Mouse (Mus musculus): ENCODE data around the gene Sept9. TPM values are rescaled to one million over a fixed set of nuclear protein-coding genes. Genes with fewer than 3 reads are reported as not detected.

Sept9 gene
- polyA plus RNA-seq, 2 experiments: 78.7 to 125 TPM

DNA sequence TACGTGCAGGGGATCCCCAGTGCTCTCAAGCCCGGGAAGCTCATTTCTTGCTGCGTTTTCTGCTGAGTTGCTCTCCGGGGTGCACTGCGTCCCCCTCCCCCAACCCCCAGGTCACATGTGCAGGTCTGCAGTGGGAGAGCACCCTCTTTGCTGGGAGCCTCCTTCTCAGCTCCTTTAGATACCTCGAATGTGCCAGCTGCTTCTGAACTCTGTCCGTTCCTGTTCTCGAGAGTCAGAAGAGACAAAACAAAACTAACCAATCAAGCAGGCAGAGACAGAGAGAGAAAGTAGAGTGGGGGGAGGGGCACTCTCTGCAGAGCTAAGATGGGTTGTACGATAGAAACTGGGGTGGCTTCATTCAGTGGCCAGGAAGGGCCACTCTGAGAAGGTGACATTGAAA lies 195.8 kb downstream of the Sept9 start:
- DNase-seq (ENCODE audit: low spot score): no peak
- WGBS: 6% methylated on average over 9 of the region's 9 CpGs
- peak overlapping the region; percentile 5; the same call in 1 of the 2 replicates for H3K4me3 ChIP-seq (replicated peaks; ENCODE audit: low read length)

GRCm38 (mm10) chr11:117396929-117397328 lies 197.5 kb downstream of the Sept9 start:
- no peak for DNase-seq (ENCODE audit: low spot score)
- no peak overlapping the region for H3K4me2 ChIP-seq (replicated peaks; ENCODE audit: low read depth, low read length, severe bottlenecking)
- WGBS: 67% methylated on average over 3 of the region's 3 CpGs
- no peak overlapping the region for H3K4me3 ChIP-seq (replicated peaks; ENCODE audit: low read length)
- H3K4me1 ChIP-seq (ENCODE audit: control insufficient read depth, insufficient read depth, low read length): peaks cover 11% of the 10 kb centered on the region
- H3K9ac ChIP-seq (ENCODE audit: low read depth, low read length, severe bottlenecking): no peak overlapping the region
- H3K36me3 ChIP-seq (ENCODE audit: control insufficient read depth, insufficient read depth, low read length): no peaks in the 10 kb centered on the region
- H3K27ac ChIP-seq (replicated peaks; ENCODE audit: low read depth, low read length): no peak overlapping the region
- no peak for ATAC-seq (ENCODE audit: low FRiP score, low read depth)
- no peaks in the 10 kb centered on the region for H3K9me3 ChIP-seq (ENCODE audit: control insufficient read depth, low read length)
- no peak for TF ChIP-seq POLR2A (IDR thresholded peaks at IDR 0.05; ENCODE audit: borderline replicate concordance, extremely low read depth, insufficient read depth, insufficient read length)
- peaks cover 18% of the 10 kb centered on the region for H3K27me3 ChIP-seq (ENCODE audit: control insufficient read depth, insufficient read depth, low read length)

More for the DNA sequence above, 195.8 kb downstream of the Sept9 start:
- H3K36me3 ChIP-seq (ENCODE audit: control insufficient read depth, insufficient read depth, low read length): no peaks in the 10 kb centered on the region
- peaks cover 18% of the 10 kb centered on the region for H3K27me3 ChIP-seq (ENCODE audit: control insufficient read depth, insufficient read depth, low read length)
- H3K4me2 ChIP-seq (replicated peaks; ENCODE audit: low read depth, low read length, severe bottlenecking): no peak overlapping the region
- peak overlapping the region; percentile 41; the same call in 1 of the 2 replicates for H3K9ac ChIP-seq (ENCODE audit: low read depth, low read length, severe bottlenecking)
- ATAC-seq (ENCODE audit: low FRiP score, low read depth): no peak
- H3K4me1 ChIP-seq (ENCODE audit: control insufficient read depth, insufficient read depth, low read length): peaks cover 11% of the 10 kb centered on the region
- no peak overlapping the region for H3K27ac ChIP-seq (replicated peaks; ENCODE audit: low read depth, low read length)
- TF ChIP-seq POLR2A (IDR thresholded peaks at IDR 0.05; ENCODE audit: borderline replicate concordance, extremely low read depth, insufficient read depth, insufficient read length): no peak
- no peaks in the 10 kb centered on the region for H3K9me3 ChIP-seq (ENCODE audit: control insufficient read depth, low read length)

GRCm38 (mm10) chr11:117397755-117398154 lies 198.3 kb downstream of the Sept9 start:
- Histone ChIP-seq H3K9me3 (ENCODE audit: control insufficient read depth, low read length) (no peaks in the 10 kb centered on the region), H3K4me3 (replicated peaks; ENCODE audit: low read length) (no peak overlapping the region), H3K9ac (ENCODE audit: low read depth, low read length, severe bottlenecking) (no peak overlapping the region), H3K4me2 (replicated peaks; ENCODE audit: low read depth, low read length, severe bottlenecking) (no peak overlapping the region), H3K4me1 (ENCODE audit: control insufficient read depth, insufficient read depth, low read length) (peaks cover 11% of the 10 kb centered on the region), H3K27me3 (ENCODE audit: control insufficient read depth, insufficient read depth, low read length) (peaks cover 18% of the 10 kb centered on the region), H3K36me3 (ENCODE audit: control insufficient read depth, insufficient read depth, low read length) (no peaks in the 10 kb centered on the region), H3K27ac (replicated peaks; ENCODE audit: low read depth, low read length) (no peak overlapping the region)
- no peak for ATAC-seq (ENCODE audit: low FRiP score, low read depth)
- no peak for TF ChIP-seq POLR2A (IDR thresholded peaks at IDR 0.05; ENCODE audit: borderline replicate concordance, extremely low read depth, insufficient read depth, insufficient read length)
- 21% methylated on average over 4 of the region's 4 CpGs for WGBS
- no peak for DNase-seq (ENCODE audit: low spot score)

DNA sequence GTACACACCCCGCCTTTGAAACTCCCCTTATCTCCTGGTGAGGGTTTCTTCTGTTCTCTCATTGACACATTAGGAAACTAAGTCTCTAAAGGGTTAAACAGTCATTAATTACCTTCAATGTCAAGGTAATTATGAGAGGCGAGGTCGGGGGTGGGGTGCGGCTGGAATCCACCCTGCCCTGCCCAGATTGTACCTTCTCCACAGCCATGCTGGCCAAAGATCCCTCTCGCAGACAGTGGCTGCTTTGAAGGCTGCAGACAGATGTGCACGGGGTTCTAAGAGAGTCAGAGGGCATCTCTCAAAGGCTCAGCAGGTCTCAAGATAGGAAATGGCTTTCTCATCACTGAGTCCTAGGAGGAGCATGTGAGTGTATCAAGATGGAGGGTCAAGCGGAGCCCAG lies 198.7 kb downstream of the Sept9 start:
- Histone ChIP-seq H3K9ac (ENCODE audit: low read depth, low read length, severe bottlenecking) (no peak overlapping the region), H3K9me3 (ENCODE audit: control insufficient read depth, low read length) (no peaks in the 10 kb centered on the region), H3K4me1 (ENCODE audit: control insufficient read depth, insufficient read depth, low read length) (peaks cover 11% of the 10 kb centered on the region), H3K27ac (replicated peaks; ENCODE audit: low read depth, low read length) (no peak overlapping the region), H3K27me3 (ENCODE audit: control insufficient read depth, insufficient read depth, low read length) (peaks cover 18% of the 10 kb centered on the region), H3K4me3 (replicated peaks; ENCODE audit: low read length) (no peak overlapping the region), H3K4me2 (replicated peaks; ENCODE audit: low read depth, low read length, severe bottlenecking) (no peak overlapping the region), H3K36me3 (ENCODE audit: control insufficient read depth, insufficient read depth, low read length) (no peaks in the 10 kb centered on the region)
- DNase-seq (ENCODE audit: low spot score) (no peak), ATAC-seq (ENCODE audit: low FRiP score, low read depth) (no peak)
- no peak for TF ChIP-seq POLR2A (IDR thresholded peaks at IDR 0.05; ENCODE audit: borderline replicate concordance, extremely low read depth, insufficient read depth, insufficient read length)
- 31% methylated on average over 7 of the region's 7 CpGs for WGBS

GRCm38 (mm10) chr11:117401583-117402367 lies 202.3 kb downstream of the Sept9 start:
- Histone ChIP-seq H3K27me3 (ENCODE audit: control insufficient read depth, insufficient read depth, low read length) (no peaks in the 10 kb centered on the region), H3K4me2 (replicated peaks; ENCODE audit: low read depth, low read length, severe bottlenecking) (no peak overlapping the region)

More at GRCm38 (mm10) chr11:117401583-117402367, 202.3 kb downstream of the Sept9 start:
- 85% methylated on average over 10 of the region's 10 CpGs for WGBS
- Histone ChIP-seq H3K27ac (replicated peaks; ENCODE audit: low read depth, low read length) (no peak overlapping the region), H3K36me3 (ENCODE audit: control insufficient read depth, insufficient read depth, low read length) (no peaks in the 10 kb centered on the region), H3K4me3 (replicated peaks; ENCODE audit: low read length) (no peak overlapping the region), H3K9me3 (ENCODE audit: control insufficient read depth, low read length) (no peaks in the 10 kb centered on the region), H3K4me1 (ENCODE audit: control insufficient read depth, insufficient read depth, low read length) (peaks cover 7% of the 10 kb centered on the region), H3K9ac (ENCODE audit: low read depth, low read length, severe bottlenecking) (no peak overlapping the region)
- TF ChIP-seq POLR2A (IDR thresholded peaks at IDR 0.05; ENCODE audit: borderline replicate concordance, extremely low read depth, insufficient read depth, insufficient read length): no peak
- ATAC-seq (ENCODE audit: low FRiP score, low read depth) (no peak), DNase-seq (ENCODE audit: low spot score) (no peak)
